ENCODE assay signal across 7 mouse cellular contexts in the genomic region with DNA sequence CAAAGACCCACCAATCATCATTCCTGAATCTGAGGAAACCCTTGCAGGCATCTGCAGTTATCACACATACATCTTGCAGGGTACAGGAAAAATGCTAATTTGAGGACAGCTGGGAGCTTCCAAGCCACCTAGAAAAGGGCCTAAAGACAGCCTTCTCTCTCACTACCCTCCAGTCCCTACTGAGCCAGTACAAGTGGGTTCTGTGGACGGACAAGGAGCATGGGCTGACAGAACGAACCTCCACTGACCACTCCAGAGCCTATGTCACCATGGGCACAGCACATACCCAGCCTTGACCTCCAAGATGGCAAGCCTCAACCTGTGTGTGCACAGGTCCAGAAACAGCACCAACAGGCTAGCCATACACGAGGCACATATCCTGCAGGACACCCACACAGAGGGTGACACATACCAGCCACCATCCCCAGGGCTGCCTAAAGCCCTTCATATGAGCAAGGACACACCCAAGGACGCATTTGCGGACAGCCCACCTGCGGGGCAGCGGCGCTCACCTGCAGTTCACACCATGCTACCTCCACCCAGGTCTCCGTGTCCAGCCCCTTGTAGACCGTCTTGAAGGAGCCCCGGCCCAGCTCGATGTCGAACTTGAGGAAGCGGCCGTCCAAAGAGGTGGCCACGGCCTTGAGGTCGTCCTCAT. TPM values are rescaled to one million over a fixed set of nuclear protein-coding genes. Genes with fewer than 3 reads are reported as not detected.
DNase-seq lines count a peak whose midpoint lies in the region; ATAC-seq and TF ChIP-seq lines count a peak whose summit lies in the region.

No protein-coding gene starts in this region.

- WGBS in lung, embryonic 14.5 days, result 25% methylated on average over 17 of the region's 17 CpGs
- WGBS in forebrain, embryonic 15.5 days, result 23% methylated on average over 17 of the region's 17 CpGs
- 22% methylated on average over 17 of the region's 17 CpGs for WGBS in limb, embryonic 13.5 days
- 27% methylated on average over 17 of the region's 17 CpGs for WGBS in stomach, embryonic 14.5 days
- 54% methylated on average over 17 of the region's 17 CpGs for WGBS in thymus, adult 2 months

- peaks cover 50% of the 10 kb centered on the region for H3K27me3 ChIP-seq in lung, embryonic 14.5 days (ENCODE audit: insufficient read depth, low read length)
- no peaks in the 10 kb centered on the region for H3K27me3 ChIP-seq in forebrain, embryonic 15.5 days
- H3K27me3 ChIP-seq in limb, embryonic 13.5 days, result peaks cover 81% of the 10 kb centered on the region
- H3K27me3 ChIP-seq in stomach, embryonic 14.5 days (ENCODE audit: control insufficient read depth, insufficient read depth, low read length), result 0 out of 2 replicates have a peak, but pooled peaks cover 3% of the 10 kb centered on the region
- peaks cover 15% of the 10 kb centered on the region for H3K27me3 ChIP-seq in thymus, adult 2 months (ENCODE audit: control insufficient read depth, insufficient read depth, low read length)

- peak overlapping the region; percentile 96 for H3K4me2 ChIP-seq in lung, embryonic 14.5 days
- peak overlapping the region; percentile 95 for H3K4me2 ChIP-seq in forebrain, embryonic 15.5 days (replicated peaks)
- H3K4me2 ChIP-seq in limb, embryonic 13.5 days (replicated peaks), result peak overlapping the region; percentile 92
- peak overlapping the region; percentile 83 for H3K4me2 ChIP-seq in stomach, embryonic 14.5 days (replicated peaks; ENCODE audit: low read depth, low read length)

- DNase-seq in lung, embryonic 14.5 days, result no peak
- no peak for DNase-seq in lung, postnatal 25 days (ENCODE audit: low spot score)
- no peak for DNase-seq in thymus, postnatal 4 days
- no peak for DNase-seq in thymus, adult 2 months

- H3K27ac ChIP-seq in lung, embryonic 14.5 days (ENCODE audit: low read depth), result no peak overlapping the region
- peak overlapping the region; percentile 94 for H3K27ac ChIP-seq in forebrain, embryonic 15.5 days (replicated peaks)
- H3K27ac ChIP-seq in limb, embryonic 13.5 days, result no peak overlapping the region
- no peak overlapping the region for H3K27ac ChIP-seq in stomach, embryonic 14.5 days (ENCODE audit: low read length)
- no peak overlapping the region for H3K27ac ChIP-seq in thymus, adult 2 months (ENCODE audit: control insufficient read depth, insufficient read depth, low read length)

- peak overlapping the region; percentile 64 for H3K4me3 ChIP-seq in lung, embryonic 14.5 days (ENCODE audit: low read depth, low read length)
- peak overlapping the region; percentile 99 for H3K4me3 ChIP-seq in forebrain, embryonic 15.5 days
- H3K4me3 ChIP-seq in limb, embryonic 13.5 days, result peak overlapping the region; percentile 65
- H3K4me3 ChIP-seq in stomach, embryonic 14.5 days (ENCODE audit: low read depth, low read length), result peak overlapping the region; percentile 60
- no peak overlapping the region for H3K4me3 ChIP-seq in thymus, adult 2 months (ENCODE audit: control insufficient read depth, insufficient read depth, low read length)

- H3K36me3 ChIP-seq in lung, embryonic 14.5 days (ENCODE audit: insufficient read depth), result no peaks in the 10 kb centered on the region
- H3K36me3 ChIP-seq in forebrain, embryonic 15.5 days, result no peaks in the 10 kb centered on the region
- no peaks in the 10 kb centered on the region for H3K36me3 ChIP-seq in limb, embryonic 13.5 days
- H3K36me3 ChIP-seq in stomach, embryonic 14.5 days (ENCODE audit: control insufficient read depth, insufficient read depth, low read length), result no peaks in the 10 kb centered on the region
- no peaks in the 10 kb centered on the region for H3K36me3 ChIP-seq in thymus, adult 2 months (ENCODE audit: control insufficient read depth, insufficient read depth, low read length)

- no peak for TF ChIP-seq CTCF in lung, embryonic 14.5 days (IDR thresholded peaks at IDR 0.05; ENCODE audit: low read depth)
- TF ChIP-seq CTCF in thymus, adult 2 months (IDR thresholded peaks at IDR 0.05; ENCODE audit: borderline replicate concordance, control insufficient read depth, extremely low read depth, insufficient read depth, low read length, poor library complexity), result no peak

- ATAC-seq in lung, embryonic 14.5 days (ENCODE audit: insufficient read depth), result 0 out of 2 replicates have a peak, but pooled peaks have one; percentile 6
- ATAC-seq in forebrain, embryonic 15.5 days (replicated peaks), result no peak
- ATAC-seq in limb, embryonic 13.5 days (ENCODE audit: low FRiP score, low read depth), result no peak
- no peak for ATAC-seq in stomach, embryonic 14.5 days (ENCODE audit: insufficient number of reproducible peaks, insufficient read depth, low FRiP score, low read depth)

- H3K9ac ChIP-seq in lung, embryonic 14.5 days, result peak overlapping the region; percentile 58; the same call in 1 of the 2 replicates
- peak overlapping the region; percentile 98 for H3K9ac ChIP-seq in forebrain, embryonic 15.5 days (replicated peaks)
- peak overlapping the region; percentile 68; the same call in 1 of the 2 replicates for H3K9ac ChIP-seq in limb, embryonic 13.5 days
- peak overlapping the region; percentile 55 for H3K9ac ChIP-seq in stomach, embryonic 14.5 days (replicated peaks; ENCODE audit: low read depth, low read length)

- no peaks in the 10 kb centered on the region; the same call in 1 of the 2 replicates for H3K4me1 ChIP-seq in lung, embryonic 14.5 days (ENCODE audit: insufficient read depth)
- H3K4me1 ChIP-seq in forebrain, embryonic 15.5 days, result peaks cover 49% of the 10 kb centered on the region
- H3K4me1 ChIP-seq in limb, embryonic 13.5 days, result peaks cover 32% of the 10 kb centered on the region
- peaks cover 11% of the 10 kb centered on the region for H3K4me1 ChIP-seq in stomach, embryonic 14.5 days (ENCODE audit: control insufficient read depth, insufficient read depth, low read length)
- H3K4me1 ChIP-seq in thymus, adult 2 months (replicated peaks; ENCODE audit: control insufficient read depth, insufficient read depth, low read length), result peaks cover 17% of the 10 kb centered on the region

- no peak for TF ChIP-seq POLR2A in thymus, adult 2 months (IDR thresholded peaks at IDR 0.05; ENCODE audit: control insufficient read depth, extremely low read depth, insufficient read depth, low read length, poor library complexity)

- no peaks in the 10 kb centered on the region for H3K9me3 ChIP-seq in lung, embryonic 14.5 days (ENCODE audit: low read depth, low read length)
- no peaks in the 10 kb centered on the region for H3K9me3 ChIP-seq in forebrain, embryonic 15.5 days
- H3K9me3 ChIP-seq in limb, embryonic 13.5 days, result no peaks in the 10 kb centered on the region
- no peaks in the 10 kb centered on the region for H3K9me3 ChIP-seq in stomach, embryonic 14.5 days (ENCODE audit: control insufficient read depth, low read depth, low read length)

RNA-seq across cellular contexts. Expression of gene Wnk2, which starts 1.6 kb away (rescaled TPM):
- 1.5 and 1.8 TPM in 2 replicates for polyA plus RNA-seq in lung, embryonic 14.5 days (2014; fragmentation: Nextera tagmentation; extraction: Ambion mirVana)
- polyA plus RNA-seq in forebrain, embryonic 15.5 days (2015; fragmentation: Nextera tagmentation; extraction: Ambion mirVana), result 21.6 and 21.9 TPM in 2 replicates
- 2.0 and 2.1 TPM in 2 replicates for polyA plus RNA-seq in limb, embryonic 13.5 days (2015; fragmentation: Nextera tagmentation; extraction: Ambion mirVana)
- polyA plus RNA-seq in stomach, embryonic 14.5 days (2014; fragmentation: Nextera tagmentation; extraction: Ambion mirVana), result 4.2 and 4.4 TPM in 2 replicates
- 2.3 and 3.9 TPM in 2 replicates for polyA plus RNA-seq in thymus, adult 2 months (2012; rRNA removed)

RNA-seq across cellular contexts. Expression of gene Ninj1, which starts 41.1 kb away (rescaled TPM):
- polyA plus RNA-seq in lung, embryonic 14.5 days (2014; fragmentation: Nextera tagmentation; extraction: Ambion mirVana), result 39.4 and 44.2 TPM in 2 replicates
- 21.1 and 22.0 TPM in 2 replicates for polyA plus RNA-seq in forebrain, embryonic 15.5 days (2015; fragmentation: Nextera tagmentation; extraction: Ambion mirVana)
- 47.1 and 50.5 TPM in 2 replicates for polyA plus RNA-seq in limb, embryonic 13.5 days (2015; fragmentation: Nextera tagmentation; extraction: Ambion mirVana)
- 48.8 and 54.5 TPM in 2 replicates for polyA plus RNA-seq in stomach, embryonic 14.5 days (2014; fragmentation: Nextera tagmentation; extraction: Ambion mirVana)
- 98.1 and 113 TPM in 2 replicates for polyA plus RNA-seq in thymus, adult 2 months (2012; rRNA removed)
